Mouse (Mus musculus): ENCODE results near the gene Chic2. TPM values are rescaled to one million over a fixed set of nuclear protein-coding genes. Genes with fewer than 3 reads are reported as not detected.

The Chic2 gene
- polyA plus RNA-seq, 1 experiment from 2014 or later, result 33.3 TPM

GRCm38 (mm10) chr5:75075383-75075941 is 30.9 kb upstream of the Chic2 start, which contains the start of gene Gsx2:
Gsx2 (plus strand) TSS chr5:75075601.
- 1% methylated on average over 36 of the region's 41 CpGs for WGBS
- Histone ChIP-seq H3K9me3 (no peaks in the 10 kb centered on the region), H3K27ac (replicated peaks) (no peak within 1 kb of the TSS), H3K4me1 (peaks cover 44% of the 10 kb centered on the region), H3K9ac (replicated peaks) (no peak within 1 kb of the TSS), H3K36me3 (no peaks in the 10 kb centered on the region), H3K4me3 (peak within 1 kb of the TSS; percentile 31), H3K27me3 (peaks cover 96% of the 10 kb centered on the region), H3K4me2 (replicated peaks) (peak within 1 kb of the TSS; percentile 41)
- peak; percentile 56 for ATAC-seq (ENCODE audit: low FRiP score, low read depth)

GRCm38 (mm10) chr5:75074537-75075382 is 30.2 kb upstream of the Chic2 start:
- Histone ChIP-seq H3K9ac (replicated peaks) (no peak overlapping the region), H3K36me3 (no peaks in the 10 kb centered on the region), H3K4me3 (peak overlapping the region; percentile 31), H3K27ac (replicated peaks) (no peak overlapping the region), H3K4me1 (peaks cover 49% of the 10 kb centered on the region), H3K27me3 (peaks cover 96% of the 10 kb centered on the region), H3K4me2 (replicated peaks) (0 out of 2 replicates have a peak overlapping the region, but pooled peaks have one; percentile 41), H3K9me3 (no peaks in the 10 kb centered on the region)
- no peak for ATAC-seq (ENCODE audit: low FRiP score, low read depth)
- WGBS, result 1% methylated on average over 15 of the region's 15 CpGs

- H3K4me3 ChIP-seq, result no peak overlapping the region
- no peak for ATAC-seq (ENCODE audit: low FRiP score, low read depth)
- H3K4me1 ChIP-seq, result peaks cover 51% of the 10 kb centered on the region
- no peak overlapping the region for H3K27ac ChIP-seq (replicated peaks)
- H3K9me3 ChIP-seq, result no peaks in the 10 kb centered on the region
- no peak overlapping the region for H3K4me2 ChIP-seq (replicated peaks)
- H3K9ac ChIP-seq (replicated peaks), result no peak overlapping the region
- WGBS, result 3% methylated on average over 4 of the region's 4 CpGs
- H3K36me3 ChIP-seq, result no peaks in the 10 kb centered on the region
- H3K27me3 ChIP-seq, result peaks cover 96% of the 10 kb centered on the region
Observed at GRCm38 (mm10) chr5:75074132-75074531, 29.6 kb upstream of the Chic2 start.

- Histone ChIP-seq H3K27me3 (peaks cover 96% of the 10 kb centered on the region), H3K4me3 (no peak overlapping the region), H3K36me3 (no peaks in the 10 kb centered on the region), H3K9ac (replicated peaks) (no peak overlapping the region), H3K4me2 (replicated peaks) (no peak overlapping the region), H3K9me3 (no peaks in the 10 kb centered on the region), H3K27ac (replicated peaks) (no peak overlapping the region), H3K4me1 (peaks cover 51% of the 10 kb centered on the region)
- 8% methylated on average over 3 of the region's 3 CpGs for WGBS
- ATAC-seq (ENCODE audit: low FRiP score, low read depth), result no peak
Observed at GRCm38 (mm10) chr5:75073684-75074083, 29.1 kb upstream of the Chic2 start.

- H3K4me2 ChIP-seq (replicated peaks), result no peak overlapping the region
- WGBS, result 29% methylated on average over 1 of the region's 1 CpGs
- H3K36me3 ChIP-seq, result no peaks in the 10 kb centered on the region
- no peak overlapping the region for H3K27ac ChIP-seq (replicated peaks)
- ATAC-seq (ENCODE audit: low FRiP score, low read depth), result no peak
- H3K9me3 ChIP-seq, result no peaks in the 10 kb centered on the region
- no peak overlapping the region for H3K9ac ChIP-seq (replicated peaks)
- peaks cover 96% of the 10 kb centered on the region for H3K27me3 ChIP-seq
- H3K4me1 ChIP-seq, result peaks cover 51% of the 10 kb centered on the region
- no peak overlapping the region for H3K4me3 ChIP-seq
Observed at GRCm38 (mm10) chr5:75073167-75073566, 28.6 kb upstream of the Chic2 start.

- peaks cover 51% of the 10 kb centered on the region for H3K4me1 ChIP-seq
- WGBS, result under 1% methylated on average over 4 of the region's 4 CpGs
Observed at GRCm38 (mm10) chr5:75072532-75072931, 28.0 kb upstream of the Chic2 start.

GRCm38 (mm10) chr5:75071951-75072350 is 27.4 kb upstream of the Chic2 start:
- under 1% methylated on average over 10 of the region's 10 CpGs for WGBS
- Histone ChIP-seq H3K4me2 (replicated peaks) (no peak overlapping the region), H3K9me3 (no peaks in the 10 kb centered on the region), H3K27me3 (peaks cover 98% of the 10 kb centered on the region), H3K4me3 (no peak overlapping the region), H3K4me1 (peaks cover 56% of the 10 kb centered on the region), H3K9ac (replicated peaks) (no peak overlapping the region), H3K27ac (replicated peaks) (no peak overlapping the region), H3K36me3 (no peaks in the 10 kb centered on the region)
- no peak for ATAC-seq (ENCODE audit: low FRiP score, low read depth)

More at GRCm38 (mm10) chr5:75072532-75072931, 28.0 kb upstream of the Chic2 start:
- no peak overlapping the region for H3K9ac ChIP-seq (replicated peaks)
- no peak for ATAC-seq (ENCODE audit: low FRiP score, low read depth)
- H3K9me3 ChIP-seq, result no peaks in the 10 kb centered on the region
- peaks cover 98% of the 10 kb centered on the region for H3K27me3 ChIP-seq
- H3K27ac ChIP-seq (replicated peaks), result no peak overlapping the region
- no peaks in the 10 kb centered on the region for H3K36me3 ChIP-seq
- H3K4me2 ChIP-seq (replicated peaks), result no peak overlapping the region
- no peak overlapping the region for H3K4me3 ChIP-seq

- no peaks in the 10 kb centered on the region for H3K9me3 ChIP-seq
- no peak overlapping the region for H3K9ac ChIP-seq (replicated peaks)
- no peak overlapping the region for H3K4me3 ChIP-seq
- peak overlapping the region; percentile 18 for H3K4me2 ChIP-seq (replicated peaks)
- peaks cover 98% of the 10 kb centered on the region for H3K27me3 ChIP-seq
- H3K27ac ChIP-seq (replicated peaks), result no peak overlapping the region
- WGBS, result 0% methylated on average over 23 of the region's 23 CpGs
- peaks cover 55% of the 10 kb centered on the region for H3K4me1 ChIP-seq
- ATAC-seq (ENCODE audit: low FRiP score, low read depth), result no peak
- H3K36me3 ChIP-seq, result no peaks in the 10 kb centered on the region
Observed at GRCm38 (mm10) chr5:75070656-75071375, 26.2 kb upstream of the Chic2 start.

- Histone ChIP-seq H3K4me2 (replicated peaks) (peak overlapping the region; percentile 10), H3K4me1 (peaks cover 49% of the 10 kb centered on the region), H3K27ac (replicated peaks) (no peak overlapping the region), H3K4me3 (no peak overlapping the region), H3K9ac (replicated peaks) (no peak overlapping the region), H3K27me3 (peaks cover 98% of the 10 kb centered on the region), H3K9me3 (peaks cover 4% of the 10 kb centered on the region; the same call in 1 of the 2 replicates), H3K36me3 (no peaks in the 10 kb centered on the region)
- WGBS, result under 1% methylated on average over 13 of the region's 13 CpGs
- ATAC-seq (ENCODE audit: low FRiP score, low read depth), result no peak
Observed at GRCm38 (mm10) chr5:75070132-75070531, 25.6 kb upstream of the Chic2 start.

GRCm38 (mm10) chr5:75067125-75067756 is 22.7 kb upstream of the Chic2 start:
- Histone ChIP-seq H3K9me3 (peaks cover 5% of the 10 kb centered on the region; the same call in 1 of the 2 replicates), H3K27me3 (peaks cover 96% of the 10 kb centered on the region), H3K4me2 (replicated peaks) (peak overlapping the region; percentile 53), H3K27ac (replicated peaks) (no peak overlapping the region), H3K36me3 (no peaks in the 10 kb centered on the region), H3K4me1 (peaks cover 38% of the 10 kb centered on the region), H3K4me3 (peak overlapping the region; percentile 38), H3K9ac (replicated peaks) (peak overlapping the region; percentile 1; the same call in 1 of the 2 replicates)
- peak; percentile 60 for ATAC-seq (ENCODE audit: low FRiP score, low read depth)
- under 1% methylated on average over 30 of the region's 30 CpGs for WGBS

- Histone ChIP-seq H3K27ac (replicated peaks) (no peak overlapping the region), H3K9ac (replicated peaks) (peak overlapping the region; percentile 1; the same call in 1 of the 2 replicates), H3K36me3 (no peaks in the 10 kb centered on the region), H3K27me3 (peaks cover 93% of the 10 kb centered on the region), H3K4me2 (replicated peaks) (peak overlapping the region; percentile 53), H3K4me3 (peak overlapping the region; percentile 38), H3K9me3 (peaks cover 5% of the 10 kb centered on the region; the same call in 1 of the 2 replicates), H3K4me1 (peaks cover 35% of the 10 kb centered on the region)
- WGBS, result 7% methylated on average over 9 of the region's 10 CpGs
- ATAC-seq (ENCODE audit: low FRiP score, low read depth), result peak; percentile 54; the same call in 1 of the 2 replicates
Observed at GRCm38 (mm10) chr5:75066715-75067114, 22.1 kb upstream of the Chic2 start.
